Mouse (Mus musculus): ENCODE results near the gene Brd2.

Gene Brd2

GRCm38 (mm10) chr17:34088124-34088523 is 34.3 kb downstream of the Brd2 start:
- no peak for DNase-seq (ENCODE audit: low spot score in 2 of 2)

DNA sequence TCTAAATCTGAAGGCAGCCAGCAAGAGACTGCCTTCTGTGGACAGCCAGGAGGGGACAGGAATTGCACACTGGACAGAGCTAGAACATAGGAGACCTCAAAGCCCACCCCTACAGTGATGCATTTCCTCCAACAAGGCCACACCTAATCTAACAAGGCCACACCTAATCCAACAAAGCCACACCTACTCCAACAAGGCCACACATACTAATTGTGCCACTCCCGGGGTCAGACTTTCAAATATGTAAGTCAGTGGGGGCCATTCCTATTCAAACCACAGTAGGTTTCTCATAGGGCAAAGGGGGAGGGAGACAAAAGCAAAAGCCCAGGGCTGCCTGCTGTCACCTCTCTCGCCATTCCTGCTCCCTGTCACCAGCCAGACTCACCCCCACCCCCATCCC is 35.0 kb downstream of the Brd2 start:
- no peak for DNase-seq (ENCODE audit: low spot score in 2 of 2)

GRCm38 (mm10) chr17:34083104-34083503 is 39.3 kb downstream of the Brd2 start:
- DNase-seq (ENCODE audit: low spot score in 2 of 2) = no peak

GRCm38 (mm10) chr17:34079621-34080020 is 42.8 kb downstream of the Brd2 start:
- DNase-seq (ENCODE audit: low spot score in 2 of 2) = peak; percentile 37 to 48

GRCm38 (mm10) chr17:34079002-34079401 is 43.4 kb downstream of the Brd2 start:
- DNase-seq (ENCODE audit: low spot score in 2 of 2) = no peak

DNA sequence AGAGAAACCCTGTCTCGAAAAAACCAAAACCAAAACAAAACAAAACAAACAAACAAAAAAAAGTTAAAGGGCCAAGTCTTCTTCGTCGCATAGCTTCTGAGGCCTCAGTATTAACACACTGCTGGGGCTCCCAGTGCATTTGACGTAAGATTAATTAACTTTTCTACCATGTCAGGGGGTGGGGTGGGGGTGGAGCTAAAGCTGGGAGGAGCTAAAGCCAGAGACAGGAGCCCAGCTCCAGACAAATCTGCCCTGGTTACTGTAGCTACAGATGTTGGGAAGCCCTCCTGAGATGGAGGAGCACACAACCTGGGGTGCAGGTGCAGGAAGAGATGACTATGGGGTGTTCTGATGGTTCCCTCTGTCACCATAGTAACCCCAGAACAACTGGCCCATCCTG is 44.3 kb downstream of the Brd2 start:
- DNase-seq (ENCODE audit: low spot score in 2 of 2) = no peak

- DNase-seq (ENCODE audit: low spot score in 2 of 2) = peak in 1 of 2 experiments; percentile 72
These were observed 44.9 kb downstream of the Brd2 start for GRCm38 (mm10) chr17:34077549-34077948.

GRCm38 (mm10) chr17:34075271-34075670 is 47.2 kb downstream of the Brd2 start:
- peak in 1 of 2 experiments; percentile 70 for DNase-seq (ENCODE audit: low spot score in 2 of 2)

DNA sequence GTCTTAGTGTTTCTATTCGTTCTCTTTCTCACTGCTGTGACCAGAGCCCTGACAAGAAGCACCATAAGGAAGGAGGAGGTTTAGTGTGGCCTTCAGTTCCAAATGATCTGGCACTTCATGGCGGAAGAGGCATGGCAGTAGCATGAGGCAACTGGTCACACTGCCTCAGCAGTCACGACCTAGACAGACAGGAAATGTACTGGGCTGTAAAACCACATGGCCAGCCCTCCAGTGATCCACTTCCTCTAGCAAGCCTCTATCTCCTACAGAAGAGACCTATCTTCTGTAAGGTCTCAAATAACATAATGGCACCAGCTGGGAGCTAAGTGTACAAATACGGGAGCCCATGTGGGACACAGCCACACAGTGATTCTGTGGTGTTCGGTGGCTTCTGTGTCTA is 50.3 kb downstream of the Brd2 start:
- no peak for DNase-seq (ENCODE audit: low spot score in 2 of 2)

- no peak for DNase-seq (ENCODE audit: low spot score in 2 of 2)
These were observed 53.6 kb downstream of the Brd2 start for GRCm38 (mm10) chr17:34068864-34069263.
